Mouse (Mus musculus) MEL (cell line): ENCODE measurements around the gene Rpl10. TPM values are rescaled to one million over a fixed set of nuclear protein-coding genes. Genes with fewer than 3 reads are reported as not detected.
A peak's percentile ranks its signal among the peaks of the same experiment; 100 is the strongest.

Experiments
- DNase-seq: peaks from one replicate; pipeline ENCODE4 v3.0.0; 2011; ENCODE audit warnings: low read depth, low spot score
- H3K27ac ChIP-seq: 2 replicates; pipeline ENCODE4 v1.5.1; 2012; ENCODE audit warnings: low read depth, mild to moderate bottlenecking, control low read depth, low read length, moderate library complexity; ENCODE audit not compliant: control insufficient read depth
- H3K27me3 ChIP-seq, 2 experiments: fragments of 150-350 bp in 1 of 2; sonication (generic) in 1 of 2; 2 replicates each; pipeline ENCODE4 v1.6.1; 2012; ENCODE audit warnings: low read length in 2 of 2, mild to moderate bottlenecking in 2 of 2, improper control_type of control experiment in 1 of 2, moderate library complexity in 1 of 2; ENCODE audit not compliant: insufficient read depth in 2 of 2, control insufficient read depth in 1 of 2
- H3K36me3 ChIP-seq, 2 experiments: 2 replicates each; pipeline ENCODE4 v1.6.1; 2012 to 2014; ENCODE audit warnings: low read length in 2 of 2, improper control_type of control experiment in 1 of 2, inconsistent platforms in 1 of 2, mild to moderate bottlenecking in 1 of 2; ENCODE audit not compliant: insufficient read depth in 2 of 2, control insufficient read depth in 1 of 2
- H3K4me1 ChIP-seq, 2 experiments: fragments of 150-350 bp in 1 of 2; sonication (generic) in 1 of 2; 2 replicates each; pipeline ENCODE4 v1.6.1; 2012; ENCODE audit warnings: low read length in 2 of 2, improper control_type of control experiment in 1 of 2, mild to moderate bottlenecking in 1 of 2; ENCODE audit not compliant: insufficient read depth in 2 of 2, control insufficient read depth in 1 of 2
- H3K4me3 ChIP-seq, 2 experiments: fragments of 150-350 bp in 1 of 2; sonication (generic) in 1 of 2; 2 replicates each; pipeline ENCODE4 v1.5.1; 2012; ENCODE audit warnings: low read depth in 2 of 2, low read length in 2 of 2, mild to moderate bottlenecking in 2 of 2, moderate library complexity in 2 of 2, control low read depth in 1 of 2, improper control_type of control experiment in 1 of 2; ENCODE audit not compliant: control insufficient read depth in 1 of 2, insufficient read depth in 1 of 2
- H3K79me2 ChIP-seq: 2 replicates; pipeline ENCODE4 v1.6.1; 2012; ENCODE audit warnings: mild to moderate bottlenecking, low read length, moderate library complexity; ENCODE audit not compliant: control insufficient read depth, poor library complexity, insufficient read depth
- H3K9ac ChIP-seq: 2 replicates; pipeline ENCODE4 v1.6.1; 2012; ENCODE audit warnings: low read depth, mild to moderate bottlenecking, control low read depth, low read length, moderate library complexity; ENCODE audit not compliant: control insufficient read depth, poor library complexity, severe bottlenecking
- H3K9me3 ChIP-seq: fragments of 150-350 bp; sonication (generic); replicated peaks from 2 replicates; pipeline ENCODE4 v1.6.1; 2012; ENCODE audit warnings: mild to moderate bottlenecking, low read length, improper control_type of control experiment, moderate library complexity; ENCODE audit not compliant: insufficient read depth
- CHD1 ChIP-seq: IDR thresholded peaks from 2 replicates; pipeline ENCODE4 v1.6.1; 2012; ENCODE audit warnings: low read depth, mild to moderate bottlenecking, inconsistent platforms, low read length, improper control_type of control experiment
- CHD2 ChIP-seq: IDR thresholded peaks from 2 replicates; pipeline ENCODE4 v1.6.1; 2011; ENCODE audit warnings: low read length, improper control_type of control experiment
- CTCF ChIP-seq, 3 experiments: IDR thresholded peaks in 2 of 3; conservative IDR thresholded peaks in 1 of 3; 2 replicates each; pipeline ENCODE4 v1.5.1; 2011 to 2012; ENCODE audit warnings: low read length in 3 of 3, low read depth in 2 of 3, mild to moderate bottlenecking in 2 of 3, improper control_type of control experiment in 1 of 3, inconsistent platforms in 1 of 3, mixed read lengths in 1 of 3, moderate library complexity in 1 of 3; ENCODE audit not compliant: control insufficient read depth in 1 of 3, insufficient read depth in 1 of 3, poor library complexity in 1 of 3, severe bottlenecking in 1 of 3
- ELF1 ChIP-seq: IDR thresholded peaks from 2 replicates; pipeline ENCODE4 v1.6.1; 2014; ENCODE audit warnings: low read depth, mild to moderate bottlenecking, inconsistent platforms, low read length, improper control_type of control experiment, moderate library complexity
- ETS1 ChIP-seq: IDR thresholded peaks from 2 replicates; pipeline ENCODE4 v1.6.1; 2012; ENCODE audit warnings: low read depth, mild to moderate bottlenecking, inconsistent platforms, low read length, improper control_type of control experiment, moderate library complexity
- HCFC1 ChIP-seq: IDR thresholded peaks from 2 replicates; pipeline ENCODE4 v1.6.1; 2012; ENCODE audit warnings: low read depth, mild to moderate bottlenecking, inconsistent platforms, low read length, improper control_type of control experiment, moderate library complexity
- JUND ChIP-seq: IDR thresholded peaks from 2 replicates; pipeline ENCODE4 v1.6.1; 2011; ENCODE audit warnings: low read depth, mild to moderate bottlenecking, improper control_type of control experiment, low read length
- KAT2A ChIP-seq: conservative IDR thresholded peaks from 2 replicates; pipeline ENCODE4 v1.6.1; 2012; ENCODE audit warnings: low read depth, low read length, improper control_type of control experiment, inconsistent platforms
- MYB ChIP-seq: IDR thresholded peaks from 2 replicates; pipeline ENCODE4 v1.6.1; 2011; ENCODE audit warnings: mild to moderate bottlenecking, low read depth, low read length, improper control_type of control experiment
- POLR2A ChIP-seq, 2 experiments: IDR thresholded peaks; 2 replicates each; pipeline ENCODE4 v1.6.1; 2011 to 2012; ENCODE audit warnings: low read length in 2 of 2, mild to moderate bottlenecking in 2 of 2, control low read depth in 1 of 2, improper control_type of control experiment in 1 of 2, low read depth in 1 of 2, moderate library complexity in 1 of 2; ENCODE audit not compliant: control insufficient read depth in 1 of 2, insufficient read depth in 1 of 2, poor library complexity in 1 of 2
- POLR2AphosphoS2 ChIP-seq: IDR thresholded peaks from 2 replicates; pipeline ENCODE4 v1.6.1; 2011; ENCODE audit warnings: low read length, improper control_type of control experiment
- RAD21 ChIP-seq: IDR thresholded peaks from 2 replicates; pipeline ENCODE4 v1.6.1; 2011; ENCODE audit warnings: mild to moderate bottlenecking, low read depth, low read length, improper control_type of control experiment
- SIN3A ChIP-seq: IDR thresholded peaks from 2 replicates; pipeline ENCODE4 v1.6.1; 2012; ENCODE audit warnings: low read length, improper control_type of control experiment, inconsistent platforms
- SMC3 ChIP-seq: IDR thresholded peaks from 2 replicates; pipeline ENCODE4 v1.6.1; 2011; ENCODE audit warnings: low read depth, low read length, improper control_type of control experiment
- TBP ChIP-seq: IDR thresholded peaks from 2 replicates; pipeline ENCODE4 v1.8.0; 2011; ENCODE audit warnings: low read depth, low read length, improper control_type of control experiment
- ZC3H11A ChIP-seq: IDR thresholded peaks from 2 replicates; pipeline ENCODE4 v1.6.1; 2012; ENCODE audit warnings: low read depth, mild to moderate bottlenecking, inconsistent platforms, low read length, improper control_type of control experiment
- ZKSCAN1 ChIP-seq: IDR thresholded peaks from 2 replicates; pipeline ENCODE4 v1.6.1; 2012; ENCODE audit warnings: low read depth, mild to moderate bottlenecking, inconsistent platforms, low read length, improper control_type of control experiment, moderate library complexity
- ZMIZ1 ChIP-seq: IDR thresholded peaks from 2 replicates; pipeline ENCODE4 v1.6.1; 2012; ENCODE audit warnings: low read depth, mild to moderate bottlenecking, inconsistent platforms, low read length, improper control_type of control experiment, moderate library complexity
- ZNF384 ChIP-seq: IDR thresholded peaks from 2 replicates; pipeline ENCODE4 v1.6.1; 2012; ENCODE audit warnings: low read depth, mild to moderate bottlenecking, inconsistent platforms, low read length, improper control_type of control experiment
- polyA plus RNA-seq, 2 experiments: library from polyadenylated mRNA; stranded (reverse) in 1 of 2; unstranded in 1 of 2; fragments of >175 nt in 1 of 2; fragments of >200 nt in 1 of 2; gene quantifications; 2 replicates each; pipeline versions ENCODE4 v1.2.1 to v1.2.4; 2012; ENCODE audit warnings: low replicate concordance in 2 of 2, low read depth in 1 of 2; ENCODE audit not compliant: insufficient read length in 2 of 2, insufficient read depth in 1 of 2, missing spikeins in 1 of 2
- total RNA-seq: library from RNA; depleted of rRNA; stranded (reverse); fragments of 300-350 nt; gene quantifications from 2 replicates; pipeline ENCODE4 v1.2.3, GENCODE M21; 2012

Gene Rpl10
- total and polyA plus RNA-seq, 3 experiments = 232 to 3,229 TPM; not detected in 1

GRCm38 (mm10) chrX:74281041-74281731, 10.6 kb downstream of the Rpl10 start (continued):
- TF ChIP-seq CHD1 (no peak), ELF1 (no peak), JUND (no peak), RAD21 (no peak), POLR2A (IDR thresholded peaks at IDR 0.05; ENCODE audit: control insufficient read depth in 1 of 2, insufficient read depth in 1 of 2, low read depth in 1 of 2, low read length in 2 of 2, poor library complexity in 1 of 2) (peak in 1 of 2 experiments; percentile 57; a peak in 1 of 4 replicates), ETS1 (0 out of 2 replicates have a peak, but pooled peaks have one; percentile 19), KAT2A (no peak), ZMIZ1 (no peak), CTCF (IDR thresholded peaks at IDR 0.05 in 2 of 3, conservative IDR thresholded peaks at IDR 0.05 in 1 of 3; ENCODE audit: control insufficient read depth in 1 of 3, insufficient read depth in 1 of 3, low read depth in 2 of 3, low read length in 3 of 3, poor library complexity in 1 of 3, severe bottlenecking in 1 of 3) (no peak), CHD2 (no peak), ZNF384 (no peak), ZC3H11A (no peak), SIN3A (no peak), ZKSCAN1 (no peak), SMC3 (no peak)
- TF ChIP-seq, all 39 proteins: peak for 8

DNA sequence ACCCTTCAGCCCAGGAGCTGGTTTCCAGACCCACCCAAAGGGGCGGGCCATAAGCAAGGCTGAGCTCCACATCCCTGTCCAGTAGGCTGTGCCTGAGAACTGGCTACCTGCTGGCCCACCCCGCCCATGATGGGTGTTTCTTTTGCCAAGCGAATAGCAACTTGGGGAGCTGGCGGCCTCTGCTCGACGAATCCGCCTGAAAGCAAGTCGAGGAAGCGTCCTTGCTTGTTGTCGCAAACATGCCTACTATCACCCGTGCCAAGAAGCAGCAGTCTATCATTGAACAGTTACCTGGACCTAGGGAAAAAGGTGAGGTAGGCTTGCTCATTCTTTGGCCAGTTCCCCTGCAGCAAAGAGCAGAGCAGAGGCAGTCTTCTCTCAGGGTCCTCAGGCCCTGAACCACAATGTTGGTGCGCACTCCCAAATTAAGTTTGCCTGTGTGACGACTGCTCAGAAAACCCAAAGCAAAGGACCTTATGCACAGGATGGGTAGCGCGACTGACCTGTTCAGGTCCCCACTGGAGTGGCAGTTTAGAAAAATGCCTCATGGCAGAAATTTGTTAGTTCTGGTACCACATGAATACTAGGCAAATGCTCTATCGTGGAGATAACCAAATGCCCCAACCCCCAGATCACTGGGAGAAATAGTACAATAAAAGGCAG, 11.3 kb downstream of the Rpl10 start, which contains the start of the genes Taz and Dnase1l1:
Gene Taz, plus strand, starts transcription at position 181 of the 663 bp plus-strand sequence.
Gene Dnase1l1, minus strand, starts transcription at position 606 of the 663 bp plus-strand sequence.
- Histone ChIP-seq H3K27me3 (no peaks in the 10 kb centered on the region), H3K27ac (peak within 1 kb of the TSS; percentile 85), H3K4me1 (peaks cover 0 to 12% of the 10 kb centered on the region in 2 experiments; a peak in 2 of 4 replicates), H3K79me2 (peaks cover 13% of the 10 kb centered on the region), H3K9me3 (no peaks in the 10 kb centered on the region), H3K36me3 (peaks cover 0 to 13% of the 10 kb centered on the region in 2 experiments; a peak in 3 of 4 replicates), H3K9ac (peak within 1 kb of the TSS; percentile 86), H3K4me3 (peak within 1 kb of the TSS; percentile 76 to 83)
- TF ChIP-seq TBP (0 out of 2 replicates have a peak, but pooled peaks have one; percentile 22), POLR2A (IDR thresholded peaks at IDR 0.05; ENCODE audit: control insufficient read depth in 1 of 2, insufficient read depth in 1 of 2, low read depth in 1 of 2, low read length in 2 of 2, poor library complexity in 1 of 2) (peak in 1 of 2 experiments; percentile 55; a peak in 1 of 4 replicates), POLR2AphosphoS2 (peak; percentile 10; the same call in 1 of the 2 replicates), MYB (no peak), HCFC1 (peak; percentile 45)
- peak; percentile 92 for DNase-seq
